Mouse (Mus musculus): Measurements from ENCODE around the gene Gapt. TPM values are rescaled to one million over a fixed set of nuclear protein-coding genes. Genes with fewer than 3 reads are reported as not detected.
"Not testable (repeated sequence)": the region's sequence is repeated elsewhere in the genome, so short reads cannot be mapped to it uniquely, and the experiment has no call there.

Gene Gapt
- polyA plus RNA-seq, 1 experiment from 2014 or later: 0.36 TPM

DNA sequence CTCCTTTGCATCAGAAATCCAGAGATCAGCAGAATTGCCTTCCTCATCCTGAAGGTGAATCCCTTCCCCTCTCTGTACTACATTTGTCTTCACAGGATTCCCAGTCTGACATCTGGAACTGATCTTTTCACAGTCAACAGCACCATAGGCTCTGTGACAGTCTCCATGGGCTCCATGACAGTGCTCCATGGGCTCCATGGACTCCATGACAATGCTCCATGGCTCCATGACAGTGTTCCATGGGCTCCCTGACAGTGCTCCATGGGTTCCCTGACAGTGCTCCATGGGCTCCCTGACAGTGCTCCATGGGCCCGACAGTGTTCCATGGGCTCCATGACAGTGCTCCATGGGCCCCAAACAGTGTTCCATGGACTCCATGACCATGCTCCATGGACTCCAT lies 12.7 kb upstream of the Gapt start:
- WGBS: 96% methylated on average over 1 of the region's 1 CpGs

DNA sequence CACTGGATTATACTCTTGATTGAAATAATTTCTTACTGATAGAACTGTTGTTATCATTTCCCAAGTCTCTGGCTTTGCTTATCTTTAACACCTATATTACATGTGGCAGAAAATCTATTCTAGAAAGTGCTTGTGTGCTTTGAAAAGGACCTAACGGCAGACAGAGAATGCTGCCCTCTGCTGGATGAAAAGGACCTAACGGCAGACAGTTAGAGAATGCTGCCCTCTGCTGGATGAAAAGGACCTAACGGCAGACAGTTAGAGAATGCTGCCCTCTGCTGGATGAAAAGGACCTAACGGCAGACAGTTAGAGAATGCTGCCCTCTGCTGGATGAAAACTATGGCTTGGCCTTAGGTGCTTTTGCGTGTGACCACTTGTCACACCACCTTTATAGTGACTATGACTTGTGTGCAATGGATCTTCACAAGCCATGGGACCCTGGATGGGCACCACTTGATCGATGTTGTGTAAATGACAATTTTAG lies 11.6 kb upstream of the Gapt start:
- not testable (repeated sequence) for H3K27me3 ChIP-seq (ENCODE audit: control insufficient read depth, insufficient read depth, low read length); H3K4me1 ChIP-seq (ENCODE audit: control insufficient read depth, insufficient read depth, low read length); H3K9ac ChIP-seq (replicated peaks; ENCODE audit: low read length); ATAC-seq (replicated peaks; ENCODE audit: insufficient number of reproducible peaks, low FRiP score, low TSS enrichment, low read depth); H3K36me3 ChIP-seq (replicated peaks; ENCODE audit: control insufficient read depth, insufficient read depth, low read depth, low read length); H3K4me3 ChIP-seq (ENCODE audit: low read depth, low read length); H3K27ac ChIP-seq (replicated peaks; ENCODE audit: low read depth, low read length); H3K4me2 ChIP-seq (ENCODE audit: low read depth, low read length); H3K9me3 ChIP-seq (replicated peaks; ENCODE audit: control insufficient read depth, low read length)
- peak; percentile 54 for DNase-seq (ENCODE audit: low spot score)
- WGBS: 60% methylated on average over 6 of the region's 6 CpGs

More for the DNA sequence above, 12.7 kb upstream of the Gapt start:
- no peak for ATAC-seq (replicated peaks; ENCODE audit: insufficient number of reproducible peaks, low FRiP score, low TSS enrichment, low read depth)
- no peaks in the 10 kb centered on the region for H3K4me1 ChIP-seq (ENCODE audit: control insufficient read depth, insufficient read depth, low read length)
- no peak for DNase-seq (ENCODE audit: low spot score)
- no peaks in the 10 kb centered on the region for H3K36me3 ChIP-seq (replicated peaks; ENCODE audit: control insufficient read depth, insufficient read depth, low read depth, low read length)
- H3K9ac ChIP-seq (replicated peaks; ENCODE audit: low read length): no peak overlapping the region
- H3K9me3 ChIP-seq (replicated peaks; ENCODE audit: control insufficient read depth, low read length): no peaks in the 10 kb centered on the region
- no peak overlapping the region for H3K27ac ChIP-seq (replicated peaks; ENCODE audit: low read depth, low read length)
- no peak overlapping the region for H3K4me2 ChIP-seq (ENCODE audit: low read depth, low read length)
- H3K27me3 ChIP-seq (ENCODE audit: control insufficient read depth, insufficient read depth, low read length): no peaks in the 10 kb centered on the region
- no peak overlapping the region for H3K4me3 ChIP-seq (ENCODE audit: low read depth, low read length)

DNA sequence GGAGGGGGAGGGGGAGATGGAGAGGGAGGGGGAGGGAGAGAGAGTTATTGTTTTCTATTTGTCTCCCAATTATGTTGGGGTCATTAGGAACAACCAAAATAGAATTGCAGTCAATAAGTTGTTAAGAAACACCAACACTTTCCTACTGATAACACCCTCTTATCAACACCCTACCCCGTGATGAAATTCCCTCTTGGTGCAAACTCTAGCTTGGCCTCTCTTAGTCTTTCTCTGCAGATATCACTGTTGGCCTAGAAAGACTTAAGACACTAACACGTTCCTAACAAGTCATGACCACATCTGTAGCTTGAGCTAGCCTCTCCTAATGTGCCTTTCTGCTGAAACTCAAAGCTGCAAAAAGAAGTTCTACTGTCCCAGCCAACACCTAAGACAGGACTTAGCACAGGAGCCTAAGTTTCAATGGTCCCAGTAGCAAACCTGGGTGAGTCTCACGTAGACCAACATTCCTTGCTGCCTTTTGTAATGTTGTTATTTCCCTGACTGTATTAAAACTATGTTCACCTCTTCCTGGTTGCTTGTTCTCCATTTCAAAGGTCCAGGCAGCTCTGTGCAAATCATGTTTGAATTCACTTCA lies 11.1 kb upstream of the Gapt start:
- ATAC-seq (replicated peaks; ENCODE audit: insufficient number of reproducible peaks, low FRiP score, low TSS enrichment, low read depth): no peak

DNA sequence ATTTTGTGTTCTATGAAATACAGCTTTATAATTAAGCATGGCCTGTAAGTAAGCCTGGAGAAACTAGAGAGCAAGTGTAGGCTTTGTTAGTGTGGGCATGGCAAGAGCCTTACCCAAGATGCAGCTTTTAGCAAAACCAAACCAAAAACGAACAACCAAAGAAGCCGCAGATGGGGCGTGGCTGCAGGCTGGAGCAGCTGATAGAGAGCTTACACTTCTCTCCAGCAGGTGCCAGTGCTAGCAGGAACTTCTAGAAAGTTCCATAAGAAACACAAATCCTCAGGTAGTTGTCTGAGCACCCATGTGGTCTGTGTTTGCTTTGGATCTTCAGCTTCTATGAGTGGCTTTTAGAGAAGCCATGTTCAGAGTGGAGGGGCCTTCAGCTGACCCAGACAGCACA lies 9.5 kb upstream of the Gapt start:
- Histone ChIP-seq H3K9ac (replicated peaks; ENCODE audit: low read length) (no peak overlapping the region), H3K4me2 (ENCODE audit: low read depth, low read length) (no peak overlapping the region), H3K36me3 (replicated peaks; ENCODE audit: control insufficient read depth, insufficient read depth, low read depth, low read length) (no peaks in the 10 kb centered on the region), H3K4me3 (ENCODE audit: low read depth, low read length) (no peak overlapping the region), H3K9me3 (replicated peaks; ENCODE audit: control insufficient read depth, low read length) (no peaks in the 10 kb centered on the region), H3K27ac (replicated peaks; ENCODE audit: low read depth, low read length) (no peak overlapping the region), H3K27me3 (ENCODE audit: control insufficient read depth, insufficient read depth, low read length) (no peaks in the 10 kb centered on the region), H3K4me1 (ENCODE audit: control insufficient read depth, insufficient read depth, low read length) (no peaks in the 10 kb centered on the region)
- DNase-seq (ENCODE audit: low spot score): no peak
- ATAC-seq (replicated peaks; ENCODE audit: insufficient number of reproducible peaks, low FRiP score, low TSS enrichment, low read depth): no peak
- WGBS: 90% methylated on average over 3 of the region's 3 CpGs

More for the DNA sequence above, 11.1 kb upstream of the Gapt start:
- Histone ChIP-seq H3K9me3 (replicated peaks; ENCODE audit: control insufficient read depth, low read length) (no peaks in the 10 kb centered on the region), H3K36me3 (replicated peaks; ENCODE audit: control insufficient read depth, insufficient read depth, low read depth, low read length) (no peaks in the 10 kb centered on the region), H3K4me1 (ENCODE audit: control insufficient read depth, insufficient read depth, low read length) (no peaks in the 10 kb centered on the region), H3K27ac (replicated peaks; ENCODE audit: low read depth, low read length) (no peak overlapping the region), H3K9ac (replicated peaks; ENCODE audit: low read length) (no peak overlapping the region), H3K4me2 (ENCODE audit: low read depth, low read length) (no peak overlapping the region), H3K27me3 (ENCODE audit: control insufficient read depth, insufficient read depth, low read length) (no peaks in the 10 kb centered on the region), H3K4me3 (ENCODE audit: low read depth, low read length) (no peak overlapping the region)
- no peak for DNase-seq (ENCODE audit: low spot score)
- 90% methylated on average over 3 of the region's 3 CpGs for WGBS

DNA sequence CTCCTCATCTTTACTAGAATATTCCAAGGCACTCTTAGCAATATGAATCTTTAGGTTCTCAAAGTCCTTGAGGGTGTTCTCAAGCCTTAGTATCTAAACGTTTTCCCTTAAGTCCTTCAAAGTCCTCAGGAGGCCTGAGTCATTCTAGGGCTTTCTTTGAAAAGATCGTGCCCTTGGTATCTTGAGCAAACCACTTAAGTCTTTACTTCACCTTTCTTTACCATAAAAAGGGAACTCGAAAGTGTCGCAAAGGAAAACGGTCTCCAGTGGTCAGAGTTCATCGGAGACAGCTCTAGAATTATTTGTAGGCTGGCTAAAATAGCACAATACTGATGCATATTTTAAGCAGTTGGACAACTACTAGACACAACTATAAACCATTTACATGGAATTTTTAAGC lies 6.7 kb upstream of the Gapt start:
- H3K4me2 ChIP-seq (ENCODE audit: low read depth, low read length): no peak overlapping the region
- DNase-seq (ENCODE audit: low spot score) (no peak), ATAC-seq (replicated peaks; ENCODE audit: insufficient number of reproducible peaks, low FRiP score, low TSS enrichment, low read depth) (no peak)
- H3K4me1 ChIP-seq (ENCODE audit: control insufficient read depth, insufficient read depth, low read length): no peaks in the 10 kb centered on the region
- H3K9ac ChIP-seq (replicated peaks; ENCODE audit: low read length): no peak overlapping the region
- no peaks in the 10 kb centered on the region for H3K27me3 ChIP-seq (ENCODE audit: control insufficient read depth, insufficient read depth, low read length)
- no peaks in the 10 kb centered on the region for H3K36me3 ChIP-seq (replicated peaks; ENCODE audit: control insufficient read depth, insufficient read depth, low read depth, low read length)
- H3K4me3 ChIP-seq (ENCODE audit: low read depth, low read length): no peak overlapping the region
- H3K27ac ChIP-seq (replicated peaks; ENCODE audit: low read depth, low read length): no peak overlapping the region
- WGBS: 79% methylated on average over 6 of the region's 6 CpGs
- no peaks in the 10 kb centered on the region for H3K9me3 ChIP-seq (replicated peaks; ENCODE audit: control insufficient read depth, low read length)

DNA sequence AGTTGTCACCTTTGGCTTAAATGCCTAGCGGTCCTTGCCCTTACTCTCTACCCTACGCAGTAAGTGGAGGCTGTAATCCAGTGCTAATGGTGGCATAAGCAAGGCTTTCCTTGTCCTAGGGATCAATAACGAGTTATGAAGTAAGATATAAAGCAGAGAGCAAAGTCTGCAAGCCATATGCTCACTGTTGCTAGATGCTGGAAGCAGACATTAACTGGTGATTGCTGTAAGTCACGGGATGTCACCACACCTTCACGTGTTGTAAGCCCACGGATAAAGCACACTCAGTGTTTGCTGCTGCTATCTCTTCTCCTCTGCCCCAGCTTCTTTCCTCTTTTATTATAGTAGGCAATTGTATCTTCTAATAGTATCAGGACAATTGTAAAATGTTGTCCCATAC lies 5.9 kb downstream of the Gapt start:
- Histone ChIP-seq H3K4me3 (ENCODE audit: low read depth, low read length) (no peak overlapping the region), H3K4me1 (ENCODE audit: control insufficient read depth, insufficient read depth, low read length) (no peaks in the 10 kb centered on the region), H3K9me3 (replicated peaks; ENCODE audit: control insufficient read depth, low read length) (no peaks in the 10 kb centered on the region), H3K27me3 (ENCODE audit: control insufficient read depth, insufficient read depth, low read length) (no peaks in the 10 kb centered on the region), H3K9ac (replicated peaks; ENCODE audit: low read length) (no peak overlapping the region), H3K4me2 (ENCODE audit: low read depth, low read length) (no peak overlapping the region), H3K27ac (replicated peaks; ENCODE audit: low read depth, low read length) (no peak overlapping the region), H3K36me3 (replicated peaks; ENCODE audit: control insufficient read depth, insufficient read depth, low read depth, low read length) (no peaks in the 10 kb centered on the region)
- WGBS: 87% methylated on average over 6 of the region's 6 CpGs
- DNase-seq (ENCODE audit: low spot score) (no peak), ATAC-seq (replicated peaks; ENCODE audit: insufficient number of reproducible peaks, low FRiP score, low TSS enrichment, low read depth) (no peak)

DNA sequence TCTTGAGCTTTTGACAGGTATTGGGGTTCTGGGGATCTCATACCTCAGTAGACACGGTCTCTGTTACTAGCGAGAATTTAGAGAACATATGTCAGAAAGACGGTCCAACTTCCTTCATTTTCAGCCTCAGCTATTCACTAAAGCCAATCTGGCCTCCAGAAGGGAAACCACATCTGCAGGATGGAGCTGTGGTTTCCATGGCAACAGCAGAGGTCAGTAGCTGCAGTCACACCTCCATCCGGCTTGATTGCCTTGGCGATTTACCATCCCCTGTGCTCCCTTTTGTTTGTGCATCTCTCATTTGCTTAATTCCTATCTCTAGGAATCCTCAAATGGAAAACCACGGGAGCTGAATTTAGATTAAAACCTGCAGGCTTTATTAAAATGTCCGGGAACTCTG lies 10.3 kb downstream of the Gapt start:
- Histone ChIP-seq H3K36me3 (replicated peaks; ENCODE audit: control insufficient read depth, insufficient read depth, low read depth, low read length) (no peaks in the 10 kb centered on the region), H3K27ac (replicated peaks; ENCODE audit: low read depth, low read length) (no peak overlapping the region), H3K4me1 (ENCODE audit: control insufficient read depth, insufficient read depth, low read length) (no peaks in the 10 kb centered on the region), H3K9ac (replicated peaks; ENCODE audit: low read length) (no peak overlapping the region), H3K9me3 (replicated peaks; ENCODE audit: control insufficient read depth, low read length) (no peaks in the 10 kb centered on the region), H3K4me3 (ENCODE audit: low read depth, low read length) (no peak overlapping the region), H3K27me3 (ENCODE audit: control insufficient read depth, insufficient read depth, low read length) (no peaks in the 10 kb centered on the region), H3K4me2 (ENCODE audit: low read depth, low read length) (no peak overlapping the region)
- ATAC-seq (replicated peaks; ENCODE audit: insufficient number of reproducible peaks, low FRiP score, low TSS enrichment, low read depth) (no peak), DNase-seq (ENCODE audit: low spot score) (peak; percentile 60)
- 44% methylated on average over 7 of the region's 7 CpGs for WGBS

DNA sequence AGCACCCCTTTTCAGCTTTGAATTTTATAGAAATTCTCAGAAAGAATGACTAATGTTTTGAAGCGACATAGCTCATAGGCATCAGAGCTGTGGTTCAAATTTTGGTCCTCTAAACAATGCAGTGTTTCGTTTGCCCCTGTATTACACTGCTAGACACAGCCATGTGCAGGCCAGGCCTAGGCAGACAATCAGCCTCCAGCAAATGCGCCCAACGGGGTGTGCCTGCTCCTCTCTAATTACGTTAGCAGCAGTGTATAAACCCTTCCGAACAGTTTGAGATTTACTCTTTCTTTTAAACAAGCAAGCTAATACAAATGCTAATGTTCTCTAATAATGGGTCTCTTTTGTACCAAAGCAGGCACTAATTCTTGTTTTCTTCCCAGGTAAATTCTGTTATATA lies 14.4 kb downstream of the Gapt start:
- ATAC-seq (replicated peaks; ENCODE audit: insufficient number of reproducible peaks, low FRiP score, low TSS enrichment, low read depth) (no peak), DNase-seq (ENCODE audit: low spot score) (no peak)
- no peaks in the 10 kb centered on the region for H3K4me1 ChIP-seq (ENCODE audit: control insufficient read depth, insufficient read depth, low read length)
- H3K27ac ChIP-seq (replicated peaks; ENCODE audit: low read depth, low read length): no peak overlapping the region
- no peaks in the 10 kb centered on the region for H3K9me3 ChIP-seq (replicated peaks; ENCODE audit: control insufficient read depth, low read length)
- H3K9ac ChIP-seq (replicated peaks; ENCODE audit: low read length): no peak overlapping the region
- no peaks in the 10 kb centered on the region for H3K36me3 ChIP-seq (replicated peaks; ENCODE audit: control insufficient read depth, insufficient read depth, low read depth, low read length)
- no peaks in the 10 kb centered on the region for H3K27me3 ChIP-seq (ENCODE audit: control insufficient read depth, insufficient read depth, low read length)
- 68% methylated on average over 6 of the region's 6 CpGs for WGBS
- H3K4me2 ChIP-seq (ENCODE audit: low read depth, low read length): no peak overlapping the region
- no peak overlapping the region for H3K4me3 ChIP-seq (ENCODE audit: low read depth, low read length)
